Mouse (Mus musculus): ENCODE measurements at regions not wholly inside any gene's neighbourhood (a gene's known extent, or its start where the extent isn't known, plus 50 kb on each side); places are given as distances from the start of the nearest gene placed in this dataset.
"Not testable (repeated sequence)": the region's sequence is repeated elsewhere in the genome, so short reads cannot be mapped to it uniquely, and the experiment has no call there.

- Histone ChIP-seq H3K27ac (no peak overlapping the region), H3K4me1 (replicated peaks) (no peaks in the 10 kb centered on the region), H3K4me3 (replicated peaks) (no peak overlapping the region), H3K27me3 (no peaks in the 10 kb centered on the region), H3K9ac (replicated peaks) (no peak overlapping the region), H3K9me3 (no peaks in the 10 kb centered on the region), H3K36me3 (no peaks in the 10 kb centered on the region), H3K4me2 (no peak overlapping the region)
- 99% methylated on average over 2 of the region's 2 CpGs for WGBS
- ATAC-seq (ENCODE audit: insufficient number of reproducible peaks, insufficient read depth, low FRiP score, low TSS enrichment, low read depth), result no peak
Observed at GRCm38 (mm10) chr10:10190308-10190707, 281.8 kb downstream of the Adgb start.

- Histone ChIP-seq H3K4me3 (replicated peaks) (no peak overlapping the region), H3K9me3 (no peaks in the 10 kb centered on the region), H3K4me1 (replicated peaks) (no peaks in the 10 kb centered on the region), H3K27ac (no peak overlapping the region), H3K9ac (replicated peaks) (no peak overlapping the region), H3K36me3 (no peaks in the 10 kb centered on the region), H3K4me2 (no peak overlapping the region), H3K27me3 (no peaks in the 10 kb centered on the region)
- 84% methylated on average over 5 of the region's 5 CpGs for WGBS
- ATAC-seq (ENCODE audit: insufficient number of reproducible peaks, insufficient read depth, low FRiP score, low TSS enrichment, low read depth), result no peak
Observed at GRCm38 (mm10) chr10:10188113-10188512, 284.0 kb downstream of the Adgb start.

DNA sequence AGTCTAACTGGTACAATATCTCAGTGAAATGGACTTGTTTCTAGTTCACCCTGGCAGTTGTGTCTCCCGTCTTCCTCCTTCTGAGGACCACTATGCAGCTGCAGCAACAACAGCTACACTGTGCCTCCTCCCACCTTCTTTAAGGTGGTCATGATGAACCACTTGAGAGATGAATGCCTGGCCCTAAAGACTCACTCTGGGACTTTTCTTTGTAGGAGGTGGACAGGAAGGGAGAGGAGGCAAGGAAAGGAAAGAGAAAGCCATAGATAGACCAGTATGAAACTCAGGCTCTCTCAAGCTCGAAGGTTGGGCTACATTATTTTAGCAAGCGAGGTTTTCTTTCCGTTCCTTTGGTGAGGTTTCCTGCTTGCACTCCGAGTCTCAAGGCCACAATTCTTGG lies 285.4 kb downstream of the Adgb start:
- Histone ChIP-seq H3K4me2 (no peak overlapping the region), H3K4me3 (replicated peaks) (no peak overlapping the region), H3K27me3 (no peaks in the 10 kb centered on the region), H3K27ac (no peak overlapping the region), H3K9me3 (no peaks in the 10 kb centered on the region), H3K36me3 (no peaks in the 10 kb centered on the region), H3K9ac (replicated peaks) (no peak overlapping the region), H3K4me1 (replicated peaks) (no peaks in the 10 kb centered on the region)
- no peak for ATAC-seq (ENCODE audit: insufficient number of reproducible peaks, insufficient read depth, low FRiP score, low TSS enrichment, low read depth)
- WGBS, result 86% methylated on average over 5 of the region's 5 CpGs

DNA sequence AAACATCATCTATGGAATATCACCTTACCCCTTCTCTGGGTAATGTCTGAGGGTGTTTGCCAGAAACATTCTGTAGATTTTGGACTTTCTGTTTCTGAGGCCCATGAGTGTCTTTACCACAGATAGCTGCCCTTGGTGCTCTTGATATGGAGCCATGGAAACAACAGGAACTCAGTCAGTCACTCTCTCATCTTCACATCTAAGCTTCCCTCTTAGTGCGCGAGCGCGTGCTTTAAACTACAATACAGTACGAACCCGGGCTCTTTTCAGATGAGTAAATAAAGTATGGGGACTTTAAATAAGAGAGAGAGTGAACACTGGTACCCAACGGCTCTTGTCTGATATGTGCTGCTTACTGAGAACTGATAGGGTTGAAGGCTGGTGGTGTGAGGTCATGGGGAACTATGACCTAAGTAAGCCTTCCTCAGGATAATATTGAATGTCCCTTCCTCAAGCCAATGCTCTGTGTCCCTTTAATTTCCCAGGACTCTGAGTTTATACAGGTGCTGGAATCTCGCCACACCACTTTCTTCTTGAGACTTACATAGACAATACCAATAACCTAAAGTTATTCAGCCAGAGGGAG lies 284.5 kb upstream of the Stxbp5 start:
- 91% methylated on average over 8 of the region's 8 CpGs for WGBS
- Histone ChIP-seq H3K9ac (replicated peaks) (no peak overlapping the region), H3K36me3 (no peaks in the 10 kb centered on the region), H3K27ac (no peak overlapping the region), H3K4me3 (replicated peaks) (no peak overlapping the region), H3K9me3 (no peaks in the 10 kb centered on the region), H3K4me1 (replicated peaks) (no peaks in the 10 kb centered on the region), H3K4me2 (no peak overlapping the region), H3K27me3 (no peaks in the 10 kb centered on the region)
- ATAC-seq (ENCODE audit: insufficient number of reproducible peaks, insufficient read depth, low FRiP score, low TSS enrichment, low read depth), result no peak

DNA sequence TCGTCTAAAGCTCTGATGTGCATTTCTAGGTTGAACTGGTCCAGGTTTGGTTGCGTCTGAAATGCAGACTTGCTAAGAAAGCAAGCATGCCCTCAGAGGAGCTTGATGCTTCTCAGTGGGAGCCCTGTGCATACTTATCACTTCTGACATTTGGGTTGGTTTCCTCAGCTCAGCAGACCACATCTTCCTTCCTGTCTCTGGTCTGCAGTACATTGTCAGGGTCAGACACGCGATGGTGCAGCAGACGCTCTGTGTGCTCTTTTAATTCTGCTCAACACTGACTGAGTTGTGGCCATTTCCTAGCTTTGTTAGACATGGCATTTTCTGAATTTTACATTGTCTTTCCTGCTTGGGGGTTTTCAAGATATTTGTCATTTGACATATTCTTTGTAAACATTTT lies 283.5 kb upstream of the Stxbp5 start:
- H3K4me1 ChIP-seq (replicated peaks), result no peaks in the 10 kb centered on the region
- 69% methylated on average over 5 of the region's 5 CpGs for WGBS

GRCm38 (mm10) chr10:10177037-10177436 lies 276.2 kb upstream of the Stxbp5 start:
- not testable (repeated sequence) for H3K9ac ChIP-seq (replicated peaks); H3K27me3 ChIP-seq; H3K4me2 ChIP-seq; ATAC-seq (ENCODE audit: insufficient number of reproducible peaks, insufficient read depth, low FRiP score, low TSS enrichment, low read depth); H3K36me3 ChIP-seq; H3K9me3 ChIP-seq; H3K4me3 ChIP-seq (replicated peaks); H3K27ac ChIP-seq; H3K4me1 ChIP-seq (replicated peaks)
- 84% methylated on average over 3 of the region's 3 CpGs for WGBS

More for the DNA sequence above, 283.5 kb upstream of the Stxbp5 start:
- H3K9ac ChIP-seq (replicated peaks), result no peak overlapping the region
- H3K4me3 ChIP-seq (replicated peaks), result no peak overlapping the region
- no peak overlapping the region for H3K4me2 ChIP-seq
- no peaks in the 10 kb centered on the region for H3K27me3 ChIP-seq
- ATAC-seq (ENCODE audit: insufficient number of reproducible peaks, insufficient read depth, low FRiP score, low TSS enrichment, low read depth), result no peak
- H3K36me3 ChIP-seq, result no peaks in the 10 kb centered on the region
- no peak overlapping the region for H3K27ac ChIP-seq
- no peaks in the 10 kb centered on the region for H3K9me3 ChIP-seq
